Mouse (Mus musculus): ENCODE data around the gene Rps15a. TPM values are rescaled to one million over a fixed set of nuclear protein-coding genes. Genes with fewer than 3 reads are reported as not detected.

The Rps15a gene
- polyA plus RNA-seq, 1 experiment from 2014 or later, result 365 TPM

GRCm38 (mm10) chr7:118119142-118119541 lies 3.2 kb upstream of the Rps15a start:
- 57% methylated on average over 2 of the region's 2 CpGs for WGBS
- no peaks in the 10 kb centered on the region for H3K27me3 ChIP-seq (ENCODE audit: control insufficient read depth, insufficient read depth, low read length)
- peaks cover 8% of the 10 kb centered on the region for H3K4me1 ChIP-seq (ENCODE audit: control insufficient read depth, insufficient read depth, low read length)
- H3K36me3 ChIP-seq (ENCODE audit: control insufficient read depth, insufficient read depth), result peaks cover 38% of the 10 kb centered on the region
- H3K4me3 ChIP-seq (ENCODE audit: low read length), result no peak overlapping the region
- no peak overlapping the region for H3K9ac ChIP-seq (ENCODE audit: low read length)
- ATAC-seq (replicated peaks; ENCODE audit: extremely low read depth, insufficient read depth, low FRiP score), result no peak
- H3K27ac ChIP-seq (ENCODE audit: low read length), result no peak overlapping the region
- no peaks in the 10 kb centered on the region for H3K9me3 ChIP-seq (replicated peaks; ENCODE audit: control insufficient read depth, low read length)
- no peak overlapping the region for H3K4me2 ChIP-seq (ENCODE audit: low read depth, low read length)

- no peak for ATAC-seq (replicated peaks; ENCODE audit: extremely low read depth, insufficient read depth, low FRiP score)
- 82% methylated on average over 3 of the region's 3 CpGs for WGBS
- Histone ChIP-seq H3K9me3 (replicated peaks; ENCODE audit: control insufficient read depth, low read length) (no peaks in the 10 kb centered on the region), H3K4me2 (ENCODE audit: low read depth, low read length) (no peak overlapping the region), H3K36me3 (ENCODE audit: control insufficient read depth, insufficient read depth) (peaks cover 36% of the 10 kb centered on the region), H3K27ac (ENCODE audit: low read length) (no peak overlapping the region), H3K4me3 (ENCODE audit: low read length) (no peak overlapping the region), H3K9ac (ENCODE audit: low read length) (no peak overlapping the region), H3K4me1 (ENCODE audit: control insufficient read depth, insufficient read depth, low read length) (peaks cover 15% of the 10 kb centered on the region), H3K27me3 (ENCODE audit: control insufficient read depth, insufficient read depth, low read length) (no peaks in the 10 kb centered on the region)
Measured at GRCm38 (mm10) chr7:118118426-118118825, 2.4 kb upstream of the Rps15a start.

GRCm38 (mm10) chr7:118117539-118118210 lies 1.7 kb upstream of the Rps15a start:
- Histone ChIP-seq H3K27me3 (ENCODE audit: control insufficient read depth, insufficient read depth, low read length) (no peaks in the 10 kb centered on the region), H3K4me2 (ENCODE audit: low read depth, low read length) (no peak overlapping the region), H3K4me3 (ENCODE audit: low read length) (no peak overlapping the region), H3K9me3 (replicated peaks; ENCODE audit: control insufficient read depth, low read length) (no peaks in the 10 kb centered on the region), H3K27ac (ENCODE audit: low read length) (no peak overlapping the region), H3K36me3 (ENCODE audit: control insufficient read depth, insufficient read depth) (peaks cover 37% of the 10 kb centered on the region), H3K4me1 (ENCODE audit: control insufficient read depth, insufficient read depth, low read length) (peaks cover 22% of the 10 kb centered on the region), H3K9ac (ENCODE audit: low read length) (no peak overlapping the region)
- WGBS, result 58% methylated on average over 4 of the region's 4 CpGs
- ATAC-seq (replicated peaks; ENCODE audit: extremely low read depth, insufficient read depth, low FRiP score), result no peak

GRCm38 (mm10) chr7:118116787-118117538 lies 975 bp upstream of the Rps15a start:
- peak overlapping the region; percentile 89 for H3K4me3 ChIP-seq (ENCODE audit: low read length)
- peak overlapping the region; percentile 81; the same call in 1 of the 2 replicates for H3K9ac ChIP-seq (ENCODE audit: low read length)
- no peak overlapping the region for H3K27ac ChIP-seq (ENCODE audit: low read length)
- H3K4me2 ChIP-seq (ENCODE audit: low read depth, low read length), result peak overlapping the region; percentile 83
- peaks cover 38% of the 10 kb centered on the region for H3K36me3 ChIP-seq (ENCODE audit: control insufficient read depth, insufficient read depth)
- H3K4me1 ChIP-seq (ENCODE audit: control insufficient read depth, insufficient read depth, low read length), result peaks cover 29% of the 10 kb centered on the region
- ATAC-seq (replicated peaks; ENCODE audit: extremely low read depth, insufficient read depth, low FRiP score), result no peak
- no peaks in the 10 kb centered on the region for H3K9me3 ChIP-seq (replicated peaks; ENCODE audit: control insufficient read depth, low read length)
- 16% methylated on average over 8 of the region's 8 CpGs for WGBS
- no peaks in the 10 kb centered on the region for H3K27me3 ChIP-seq (ENCODE audit: control insufficient read depth, insufficient read depth, low read length)

- peaks cover 42% of the 10 kb centered on the region for H3K4me1 ChIP-seq (ENCODE audit: control insufficient read depth, insufficient read depth, low read length)
- ATAC-seq (replicated peaks; ENCODE audit: extremely low read depth, insufficient read depth, low FRiP score), result peak; percentile 44
Measured at GRCm38 (mm10) chr7:118115533-118115876, 483 bp downstream of the Rps15a start.

GRCm38 (mm10) chr7:118113541-118114297 lies 2.3 kb downstream of the Rps15a start:
- H3K4me3 ChIP-seq (ENCODE audit: low read length), result peak overlapping the region; percentile 89
- H3K36me3 ChIP-seq (ENCODE audit: control insufficient read depth, insufficient read depth), result peaks cover 49% of the 10 kb centered on the region
- H3K4me1 ChIP-seq (ENCODE audit: control insufficient read depth, insufficient read depth, low read length), result peaks cover 42% of the 10 kb centered on the region
- no peak for ATAC-seq (replicated peaks; ENCODE audit: extremely low read depth, insufficient read depth, low FRiP score)
- H3K4me2 ChIP-seq (ENCODE audit: low read depth, low read length), result peak overlapping the region; percentile 91
- no peaks in the 10 kb centered on the region for H3K9me3 ChIP-seq (replicated peaks; ENCODE audit: control insufficient read depth, low read length)
- H3K27me3 ChIP-seq (ENCODE audit: control insufficient read depth, insufficient read depth, low read length), result no peaks in the 10 kb centered on the region
- WGBS, result 51% methylated on average over 5 of the region's 5 CpGs
- H3K9ac ChIP-seq (ENCODE audit: low read length), result 0 out of 2 replicates have a peak overlapping the region, but pooled peaks have one; percentile 21
- no peak overlapping the region for H3K27ac ChIP-seq (ENCODE audit: low read length)

More at GRCm38 (mm10) chr7:118115533-118115876, 483 bp downstream of the Rps15a start:
- Histone ChIP-seq H3K9me3 (replicated peaks; ENCODE audit: control insufficient read depth, low read length) (no peaks in the 10 kb centered on the region), H3K4me3 (ENCODE audit: low read length) (peak overlapping the region; percentile 89), H3K27me3 (ENCODE audit: control insufficient read depth, insufficient read depth, low read length) (no peaks in the 10 kb centered on the region), H3K27ac (ENCODE audit: low read length) (peak overlapping the region; percentile 81), H3K4me2 (ENCODE audit: low read depth, low read length) (peak overlapping the region; percentile 91), H3K9ac (ENCODE audit: low read length) (peak overlapping the region; percentile 97), H3K36me3 (ENCODE audit: control insufficient read depth, insufficient read depth) (peaks cover 46% of the 10 kb centered on the region)
- 0% methylated on average over 20 of the region's 20 CpGs for WGBS

GRCm38 (mm10) chr7:118111128-118111527 lies 4.9 kb downstream of the Rps15a start:
- H3K27ac ChIP-seq (ENCODE audit: low read length), result no peak overlapping the region
- no peak overlapping the region for H3K9ac ChIP-seq (ENCODE audit: low read length)
- H3K9me3 ChIP-seq (replicated peaks; ENCODE audit: control insufficient read depth, low read length), result no peaks in the 10 kb centered on the region
- H3K4me1 ChIP-seq (ENCODE audit: control insufficient read depth, insufficient read depth, low read length), result peaks cover 42% of the 10 kb centered on the region
- peak overlapping the region; percentile 40 for H3K4me2 ChIP-seq (ENCODE audit: low read depth, low read length)
- 64% methylated on average over 3 of the region's 3 CpGs for WGBS
- peak overlapping the region; percentile 25 for H3K4me3 ChIP-seq (ENCODE audit: low read length)
- H3K36me3 ChIP-seq (ENCODE audit: control insufficient read depth, insufficient read depth), result peaks cover 66% of the 10 kb centered on the region
- ATAC-seq (replicated peaks; ENCODE audit: extremely low read depth, insufficient read depth, low FRiP score), result no peak
- H3K27me3 ChIP-seq (ENCODE audit: control insufficient read depth, insufficient read depth, low read length), result no peaks in the 10 kb centered on the region

- Histone ChIP-seq H3K27me3 (ENCODE audit: control insufficient read depth, insufficient read depth, low read length) (no peaks in the 10 kb centered on the region), H3K36me3 (ENCODE audit: control insufficient read depth, insufficient read depth) (peaks cover 73% of the 10 kb centered on the region), H3K4me2 (ENCODE audit: low read depth, low read length) (no peak overlapping the region), H3K4me3 (ENCODE audit: low read length) (no peak overlapping the region), H3K9me3 (replicated peaks; ENCODE audit: control insufficient read depth, low read length) (no peaks in the 10 kb centered on the region), H3K4me1 (ENCODE audit: control insufficient read depth, insufficient read depth, low read length) (peaks cover 22% of the 10 kb centered on the region), H3K27ac (ENCODE audit: low read length) (no peak overlapping the region), H3K9ac (ENCODE audit: low read length) (no peak overlapping the region)
- WGBS, result 54% methylated on average over 1 of the region's 1 CpGs
- ATAC-seq (replicated peaks; ENCODE audit: extremely low read depth, insufficient read depth, low FRiP score), result no peak
Measured at GRCm38 (mm10) chr7:118107671-118108070, 8.3 kb downstream of the Rps15a start.

Data from heart, embryonic 16.5 days (tissue).